Mouse (Mus musculus) MEL (cell line): ENCODE measurements around the gene Dhrs3. TPM values are rescaled to one million over a fixed set of nuclear protein-coding genes. Genes with fewer than 3 reads are reported as not detected.
A peak's percentile ranks its signal among the peaks of the same experiment; 100 is the strongest.

Source experiments
- DNase-seq: peaks from one replicate; pipeline ENCODE4 v3.0.0; 2011; ENCODE audit warnings: low read depth, low spot score
- H3K27ac ChIP-seq: 2 replicates; pipeline ENCODE4 v1.5.1; 2012; ENCODE audit warnings: low read depth, mild to moderate bottlenecking, control low read depth, low read length, moderate library complexity; ENCODE audit not compliant: control insufficient read depth
- H3K27me3 ChIP-seq, 2 experiments: fragments of 150-350 bp in 1 of 2; sonication (generic) in 1 of 2; 2 replicates each; pipeline ENCODE4 v1.6.1; 2012; ENCODE audit warnings: low read length in 2 of 2, mild to moderate bottlenecking in 2 of 2, improper control_type of control experiment in 1 of 2, moderate library complexity in 1 of 2; ENCODE audit not compliant: insufficient read depth in 2 of 2, control insufficient read depth in 1 of 2
- H3K36me3 ChIP-seq, 2 experiments: 2 replicates each; pipeline ENCODE4 v1.6.1; 2012 to 2014; ENCODE audit warnings: low read length in 2 of 2, improper control_type of control experiment in 1 of 2, inconsistent platforms in 1 of 2, mild to moderate bottlenecking in 1 of 2; ENCODE audit not compliant: insufficient read depth in 2 of 2, control insufficient read depth in 1 of 2
- H3K4me1 ChIP-seq, 2 experiments: fragments of 150-350 bp in 1 of 2; sonication (generic) in 1 of 2; 2 replicates each; pipeline ENCODE4 v1.6.1; 2012; ENCODE audit warnings: low read length in 2 of 2, improper control_type of control experiment in 1 of 2, mild to moderate bottlenecking in 1 of 2; ENCODE audit not compliant: insufficient read depth in 2 of 2, control insufficient read depth in 1 of 2
- H3K4me3 ChIP-seq, 2 experiments: fragments of 150-350 bp in 1 of 2; sonication (generic) in 1 of 2; 2 replicates each; pipeline ENCODE4 v1.5.1; 2012; ENCODE audit warnings: low read depth in 2 of 2, low read length in 2 of 2, mild to moderate bottlenecking in 2 of 2, moderate library complexity in 2 of 2, control low read depth in 1 of 2, improper control_type of control experiment in 1 of 2; ENCODE audit not compliant: control insufficient read depth in 1 of 2, insufficient read depth in 1 of 2
- H3K79me2 ChIP-seq: 2 replicates; pipeline ENCODE4 v1.6.1; 2012; ENCODE audit warnings: mild to moderate bottlenecking, low read length, moderate library complexity; ENCODE audit not compliant: control insufficient read depth, poor library complexity, insufficient read depth
- H3K9ac ChIP-seq: 2 replicates; pipeline ENCODE4 v1.6.1; 2012; ENCODE audit warnings: low read depth, mild to moderate bottlenecking, control low read depth, low read length, moderate library complexity; ENCODE audit not compliant: control insufficient read depth, poor library complexity, severe bottlenecking
- H3K9me3 ChIP-seq: fragments of 150-350 bp; sonication (generic); replicated peaks from 2 replicates; pipeline ENCODE4 v1.6.1; 2012; ENCODE audit warnings: mild to moderate bottlenecking, low read length, improper control_type of control experiment, moderate library complexity; ENCODE audit not compliant: insufficient read depth
- CHD1 ChIP-seq: IDR thresholded peaks from 2 replicates; pipeline ENCODE4 v1.6.1; 2012; ENCODE audit warnings: low read depth, mild to moderate bottlenecking, inconsistent platforms, low read length, improper control_type of control experiment
- CHD2 ChIP-seq: IDR thresholded peaks from 2 replicates; pipeline ENCODE4 v1.6.1; 2011; ENCODE audit warnings: low read length, improper control_type of control experiment
- CTCF ChIP-seq, 3 experiments: IDR thresholded peaks in 2 of 3; conservative IDR thresholded peaks in 1 of 3; 2 replicates each; pipeline ENCODE4 v1.5.1; 2011 to 2012; ENCODE audit warnings: low read length in 3 of 3, low read depth in 2 of 3, mild to moderate bottlenecking in 2 of 3, improper control_type of control experiment in 1 of 3, inconsistent platforms in 1 of 3, mixed read lengths in 1 of 3, moderate library complexity in 1 of 3; ENCODE audit not compliant: control insufficient read depth in 1 of 3, insufficient read depth in 1 of 3, poor library complexity in 1 of 3, severe bottlenecking in 1 of 3
- E2F4 ChIP-seq: IDR thresholded peaks from 2 replicates; pipeline ENCODE4 v1.6.1; 2011; ENCODE audit warnings: low read depth, low read length, improper control_type of control experiment, borderline replicate concordance
- ELF1 ChIP-seq: IDR thresholded peaks from 2 replicates; pipeline ENCODE4 v1.6.1; 2014; ENCODE audit warnings: low read depth, mild to moderate bottlenecking, inconsistent platforms, low read length, improper control_type of control experiment, moderate library complexity
- EP300 ChIP-seq, 2 experiments: IDR thresholded peaks; 2 replicates each; pipeline ENCODE4 v1.6.1; 2011; ENCODE audit warnings: improper control_type of control experiment in 2 of 2, low read length in 2 of 2, low read depth in 1 of 2, mild to moderate bottlenecking in 1 of 2
- ETS1 ChIP-seq: IDR thresholded peaks from 2 replicates; pipeline ENCODE4 v1.6.1; 2012; ENCODE audit warnings: low read depth, mild to moderate bottlenecking, inconsistent platforms, low read length, improper control_type of control experiment, moderate library complexity
- GABPA ChIP-seq: IDR thresholded peaks from 2 replicates; pipeline ENCODE4 v1.6.1; 2012; ENCODE audit warnings: low read depth, mild to moderate bottlenecking, inconsistent platforms, low read length, improper control_type of control experiment, moderate library complexity
- GATA1 ChIP-seq: IDR thresholded peaks from 2 replicates; pipeline ENCODE4 v1.6.1; 2011; ENCODE audit warnings: low read depth, low read length, improper control_type of control experiment
- JUND ChIP-seq: IDR thresholded peaks from 2 replicates; pipeline ENCODE4 v1.6.1; 2011; ENCODE audit warnings: low read depth, mild to moderate bottlenecking, improper control_type of control experiment, low read length
- KAT2A ChIP-seq: conservative IDR thresholded peaks from 2 replicates; pipeline ENCODE4 v1.6.1; 2012; ENCODE audit warnings: low read depth, low read length, improper control_type of control experiment, inconsistent platforms
- MAFK ChIP-seq: IDR thresholded peaks from 2 replicates; pipeline ENCODE4 v1.6.1; 2011; ENCODE audit warnings: low read depth, mild to moderate bottlenecking, low read length, improper control_type of control experiment, borderline replicate concordance
- MAX ChIP-seq: IDR thresholded peaks from 2 replicates; pipeline ENCODE4 v1.6.1; 2011; ENCODE audit warnings: low read length, improper control_type of control experiment
- MAZ ChIP-seq: IDR thresholded peaks from 2 replicates; pipeline ENCODE4 v1.6.1; 2012; ENCODE audit warnings: low read depth, mild to moderate bottlenecking, inconsistent platforms, low read length, improper control_type of control experiment
- MEF2A ChIP-seq: IDR thresholded peaks from 2 replicates; pipeline ENCODE4 v1.6.1; 2014; ENCODE audit warnings: low read depth, mild to moderate bottlenecking, inconsistent platforms, low read length, improper control_type of control experiment; ENCODE audit not compliant: poor library complexity, insufficient replicate concordance, severe bottlenecking; ENCODE audit errors: extremely low read depth
- MYB ChIP-seq: IDR thresholded peaks from 2 replicates; pipeline ENCODE4 v1.6.1; 2011; ENCODE audit warnings: mild to moderate bottlenecking, low read depth, low read length, improper control_type of control experiment
- MYC ChIP-seq: IDR thresholded peaks from 2 replicates; pipeline ENCODE4 v1.6.1; 2011; ENCODE audit warnings: low read depth, mild to moderate bottlenecking, low read length, improper control_type of control experiment, moderate library complexity
- NELFE ChIP-seq: IDR thresholded peaks from 2 replicates; pipeline ENCODE4 v1.6.1; 2011; ENCODE audit warnings: low read depth, low read length, improper control_type of control experiment
- NRF1 ChIP-seq: IDR thresholded peaks from 2 replicates; pipeline ENCODE4 v1.6.1; 2014; ENCODE audit warnings: low read depth, mild to moderate bottlenecking, inconsistent platforms, low read length, improper control_type of control experiment, moderate library complexity; ENCODE audit not compliant: poor library complexity, insufficient read depth, severe bottlenecking
- POLR2A ChIP-seq, 2 experiments: IDR thresholded peaks; 2 replicates each; pipeline ENCODE4 v1.6.1; 2011 to 2012; ENCODE audit warnings: low read length in 2 of 2, mild to moderate bottlenecking in 2 of 2, control low read depth in 1 of 2, improper control_type of control experiment in 1 of 2, low read depth in 1 of 2, moderate library complexity in 1 of 2; ENCODE audit not compliant: control insufficient read depth in 1 of 2, insufficient read depth in 1 of 2, poor library complexity in 1 of 2
- POLR2AphosphoS2 ChIP-seq: IDR thresholded peaks from 2 replicates; pipeline ENCODE4 v1.6.1; 2011; ENCODE audit warnings: low read length, improper control_type of control experiment
- POLR2AphosphoS5 ChIP-seq: IDR thresholded peaks from 2 replicates; pipeline ENCODE4 v1.6.1; 2012; ENCODE audit warnings: low read depth, borderline replicate concordance, mild to moderate bottlenecking, inconsistent platforms, low read length, moderate library complexity, mixed read lengths
- RAD21 ChIP-seq: IDR thresholded peaks from 2 replicates; pipeline ENCODE4 v1.6.1; 2011; ENCODE audit warnings: mild to moderate bottlenecking, low read depth, low read length, improper control_type of control experiment
- RCOR1 ChIP-seq: IDR thresholded peaks from 2 replicates; pipeline ENCODE4 v1.6.1; 2012; ENCODE audit warnings: low read depth, mild to moderate bottlenecking, inconsistent platforms, low read length, improper control_type of control experiment
- SIN3A ChIP-seq: IDR thresholded peaks from 2 replicates; pipeline ENCODE4 v1.6.1; 2012; ENCODE audit warnings: low read length, improper control_type of control experiment, inconsistent platforms
- TAL1 ChIP-seq: IDR thresholded peaks from 2 replicates; pipeline ENCODE4 v1.6.1; 2012; ENCODE audit warnings: mild to moderate bottlenecking, inconsistent platforms, low read length, moderate library complexity, mixed read lengths
- TBP ChIP-seq: IDR thresholded peaks from 2 replicates; pipeline ENCODE4 v1.8.0; 2011; ENCODE audit warnings: low read depth, low read length, improper control_type of control experiment
- TCF12 ChIP-seq: IDR thresholded peaks from 2 replicates; pipeline ENCODE4 v1.6.1; 2014; ENCODE audit warnings: low read depth, mild to moderate bottlenecking, inconsistent platforms, low read length, improper control_type of control experiment, moderate library complexity
- UBTF ChIP-seq: IDR thresholded peaks from 2 replicates; pipeline ENCODE4 v1.6.1; 2012; ENCODE audit warnings: low read depth, mild to moderate bottlenecking, inconsistent platforms, low read length, improper control_type of control experiment, moderate library complexity, borderline replicate concordance; ENCODE audit not compliant: insufficient read depth
- USF2 ChIP-seq, 2 experiments: IDR thresholded peaks; 2 replicates each; pipeline ENCODE4 v1.6.1; 2011 to 2012; ENCODE audit warnings: improper control_type of control experiment in 2 of 2, low read length in 2 of 2, borderline replicate concordance in 1 of 2, inconsistent platforms in 1 of 2, low read depth in 1 of 2, mild to moderate bottlenecking in 1 of 2; ENCODE audit not compliant: insufficient read depth in 1 of 2
- ZC3H11A ChIP-seq: IDR thresholded peaks from 2 replicates; pipeline ENCODE4 v1.6.1; 2012; ENCODE audit warnings: low read depth, mild to moderate bottlenecking, inconsistent platforms, low read length, improper control_type of control experiment
- ZKSCAN1 ChIP-seq: IDR thresholded peaks from 2 replicates; pipeline ENCODE4 v1.6.1; 2012; ENCODE audit warnings: low read depth, mild to moderate bottlenecking, inconsistent platforms, low read length, improper control_type of control experiment, moderate library complexity
- ZMIZ1 ChIP-seq: IDR thresholded peaks from 2 replicates; pipeline ENCODE4 v1.6.1; 2012; ENCODE audit warnings: low read depth, mild to moderate bottlenecking, inconsistent platforms, low read length, improper control_type of control experiment, moderate library complexity
- ZNF384 ChIP-seq: IDR thresholded peaks from 2 replicates; pipeline ENCODE4 v1.6.1; 2012; ENCODE audit warnings: low read depth, mild to moderate bottlenecking, inconsistent platforms, low read length, improper control_type of control experiment
- polyA plus RNA-seq, 2 experiments: library from polyadenylated mRNA; stranded (reverse) in 1 of 2; unstranded in 1 of 2; fragments of >175 nt in 1 of 2; fragments of >200 nt in 1 of 2; gene quantifications; 2 replicates each; pipeline versions ENCODE4 v1.2.1 to v1.2.4; 2012; ENCODE audit warnings: low replicate concordance in 2 of 2, low read depth in 1 of 2; ENCODE audit not compliant: insufficient read length in 2 of 2, insufficient read depth in 1 of 2, missing spikeins in 1 of 2
- total RNA-seq: library from RNA; depleted of rRNA; stranded (reverse); fragments of 300-350 nt; gene quantifications from 2 replicates; pipeline ENCODE4 v1.2.3, GENCODE M21; 2012; rRNA removed

Gene Dhrs3
- total RNA-seq (0.89 and 2.1 TPM in 2 replicates), polyA plus RNA-seq (1 to 10 TPM in 1 of 2 experiments, not detected in 1; 2.2 TPM)

DNA sequence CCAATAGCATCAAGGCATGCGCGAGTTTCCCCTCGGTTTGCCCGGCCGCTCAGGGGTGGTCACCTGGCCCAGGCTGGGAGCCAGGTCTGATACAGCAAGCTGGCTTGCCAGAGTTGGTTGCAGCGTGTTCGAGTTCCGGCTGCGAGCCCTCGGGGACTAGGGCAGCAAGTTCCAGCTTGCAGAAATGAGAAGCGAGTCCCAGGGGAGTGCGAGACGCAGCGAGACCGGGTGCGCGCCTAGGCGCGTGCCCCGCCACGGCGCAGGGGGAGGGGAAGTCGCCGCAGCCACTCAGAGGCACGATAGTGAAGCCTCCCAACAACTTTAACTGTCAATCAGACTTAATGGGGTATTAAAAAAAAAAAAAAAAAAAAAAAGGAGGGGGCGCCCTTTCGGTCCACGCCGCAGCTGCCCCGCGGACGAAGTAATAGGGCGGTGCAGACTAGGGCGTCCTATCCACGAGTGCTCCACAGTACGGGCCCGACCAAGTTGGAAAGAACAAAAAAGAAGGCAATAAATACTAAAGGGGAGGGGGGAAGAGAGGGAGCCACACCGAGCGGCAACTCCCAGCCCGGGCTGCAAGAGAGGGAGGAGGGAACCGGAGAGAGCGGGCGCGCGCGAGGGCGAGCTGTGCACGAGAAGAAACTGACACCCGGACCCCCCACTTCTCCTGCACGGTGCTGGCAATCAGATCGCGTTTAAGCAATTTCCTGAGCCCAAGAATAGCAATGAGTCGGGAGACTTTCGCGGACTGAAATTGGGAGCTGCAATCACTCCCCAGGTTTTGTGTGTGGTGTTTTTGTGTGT, at the start of gene Dhrs3:
Gene Dhrs3 (plus strand): TSS at position 695 of the 804 bp plus-strand sequence.
- Histone ChIP-seq H3K27ac (peak within 1 kb of the TSS; percentile 82), H3K79me2 (no peaks in the 10 kb centered on the region; the same call in 1 of the 2 replicates), H3K4me3 (peak within 1 kb of the TSS; percentile 61 to 84), H3K27me3 (no peaks in the 10 kb centered on the region), H3K9ac (peak within 1 kb of the TSS; percentile 75), H3K9me3 (no peaks in the 10 kb centered on the region), H3K4me1 (peaks cover 2% of the 10 kb centered on the region in 2 experiments; a peak in 2 of 4 replicates), H3K36me3 (no peaks in the 10 kb centered on the region)
- DNase-seq = peak; percentile 94
- TF ChIP-seq MAZ = 0 out of 2 replicates have a peak, but pooled peaks have one; percentile 78
- 0 out of 2 replicates have a peak, but pooled peaks have one; percentile 50 for TF ChIP-seq TBP
- peak; percentile 53; the same call in 1 of the 2 replicates for TF ChIP-seq MEF2A
- TF ChIP-seq ZKSCAN1 = no peak; the same call in 1 of the 2 replicates
- peak; percentile 61; the same call in 1 of the 2 replicates for TF ChIP-seq MAX
- peak; percentile 78 for TF ChIP-seq SIN3A
- TF ChIP-seq RCOR1 = peak; percentile 64; the same call in 1 of the 2 replicates
- TF ChIP-seq USF2 (IDR thresholded peaks at IDR 0.05; ENCODE audit: borderline replicate concordance in 1 of 2, insufficient read depth in 1 of 2, low read depth in 1 of 2, low read length in 2 of 2) = no peak
- no peak for TF ChIP-seq MYC
- no peak for TF ChIP-seq GABPA
- no peak for TF ChIP-seq ZMIZ1
- peak; percentile 65; the same call in 1 of the 2 replicates for TF ChIP-seq E2F4
- TF ChIP-seq MAFK = no peak
- TF ChIP-seq EP300 (IDR thresholded peaks at IDR 0.05; ENCODE audit: low read depth in 1 of 2, low read length in 2 of 2) = peak in 1 of 2 experiments; percentile 33; a peak in 1 of 4 replicates
- TF ChIP-seq CHD2 = 0 out of 2 replicates have a peak, but pooled peaks have one; percentile 14
- TF ChIP-seq MYB = no peak; the same call in 1 of the 2 replicates
- no peak for TF ChIP-seq CHD1
- TF ChIP-seq TAL1 = no peak
- TF ChIP-seq CTCF (IDR thresholded peaks at IDR 0.05 in 2 of 3, conservative IDR thresholded peaks at IDR 0.05 in 1 of 3; ENCODE audit: control insufficient read depth in 1 of 3, insufficient read depth in 1 of 3, low read depth in 2 of 3, low read length in 3 of 3, poor library complexity in 1 of 3, severe bottlenecking in 1 of 3) = no peak
- TF ChIP-seq RAD21 = no peak; the same call in 1 of the 2 replicates
- 0 out of 2 replicates have a peak, but pooled peaks have one; percentile 39 for TF ChIP-seq ELF1
- peak; percentile 35; the same call in 1 of the 2 replicates for TF ChIP-seq NRF1
- TF ChIP-seq NELFE = peak; percentile 24
- no peak for TF ChIP-seq POLR2AphosphoS5
- TF ChIP-seq POLR2AphosphoS2 = no peak
- no peak; the same call in 1 of the 2 replicates for TF ChIP-seq TCF12
- no peak for TF ChIP-seq UBTF
- TF ChIP-seq POLR2A (IDR thresholded peaks at IDR 0.05; ENCODE audit: control insufficient read depth in 1 of 2, insufficient read depth in 1 of 2, low read depth in 1 of 2, low read length in 2 of 2, poor library complexity in 1 of 2) = peak in 1 of 2 experiments; percentile 44; a peak in 2 of 4 replicates
- peak; percentile 45; the same call in 1 of the 2 replicates for TF ChIP-seq ETS1
- TF ChIP-seq KAT2A = no peak
- TF ChIP-seq ZNF384 = peak; percentile 96
- TF ChIP-seq ZC3H11A = no peak
- no peak for TF ChIP-seq JUND
- TF ChIP-seq GATA1 = no peak
